Mouse (Mus musculus) ovary, adult 18-20 months (tissue): ENCODE measurements around the gene Gtf2b.

Experiments
- DNase-seq: peaks from one replicate; pipeline ENCODE4 v3.0.0; 2022; ENCODE audit warnings: low spot score, mixed read lengths

Gene Gtf2b

GRCm38 (mm10) chr3:142764995-142765777 is at the start of gene Gtf2b:
Gtf2b (plus strand) TSS chr3:142765045.
- peak; percentile 89 for DNase-seq

GRCm38 (mm10) chr3:142725481-142725880 is 39.4 kb upstream of the Gtf2b start:
- no peak for DNase-seq

GRCm38 (mm10) chr3:142725969-142726672 is 38.7 kb upstream of the Gtf2b start:
- no peak for DNase-seq

- DNase-seq: no peak
These were observed 30.6 kb upstream of the Gtf2b start for GRCm38 (mm10) chr3:142734291-142734690.

- no peak for DNase-seq
These were observed 23.9 kb upstream of the Gtf2b start for GRCm38 (mm10) chr3:142740896-142741295.

- DNase-seq: no peak
These were observed 20.6 kb upstream of the Gtf2b start for GRCm38 (mm10) chr3:142743973-142744898.

- no peak for DNase-seq
These were observed 19.8 kb upstream of the Gtf2b start for GRCm38 (mm10) chr3:142745076-142745475.

- no peak for DNase-seq
These were observed 17.2 kb upstream of the Gtf2b start for GRCm38 (mm10) chr3:142747673-142748072.

GRCm38 (mm10) chr3:142749131-142749530 is 15.7 kb upstream of the Gtf2b start:
- no peak for DNase-seq

GRCm38 (mm10) chr3:142755132-142755867 is 9.5 kb upstream of the Gtf2b start:
- no peak for DNase-seq

- DNase-seq: no peak
These were observed 7.0 kb upstream of the Gtf2b start for GRCm38 (mm10) chr3:142757841-142758240.

GRCm38 (mm10) chr3:142758593-142758992 is 6.3 kb upstream of the Gtf2b start:
- no peak for DNase-seq

- no peak for DNase-seq
These were observed 4.5 kb upstream of the Gtf2b start for GRCm38 (mm10) chr3:142760356-142760755.

- DNase-seq: no peak
These were observed 927 bp downstream of the Gtf2b start for GRCm38 (mm10) chr3:142765778-142766165.

GRCm38 (mm10) chr3:142768498-142768897 is 3.7 kb downstream of the Gtf2b start:
- DNase-seq: no peak

- no peak for DNase-seq
These were observed 5.7 kb downstream of the Gtf2b start for GRCm38 (mm10) chr3:142770518-142770917.

- DNase-seq: no peak
These were observed 8.8 kb downstream of the Gtf2b start for GRCm38 (mm10) chr3:142773538-142774191.

- DNase-seq: no peak
These were observed 12.4 kb downstream of the Gtf2b start for GRCm38 (mm10) chr3:142777227-142777626.

- DNase-seq: no peak
These were observed 21.7 kb downstream of the Gtf2b start for GRCm38 (mm10) chr3:142786423-142787072.

- no peak for DNase-seq
These were observed 30.7 kb downstream of the Gtf2b start for GRCm38 (mm10) chr3:142795587-142795986.

GRCm38 (mm10) chr3:142811582-142811981 is 46.7 kb downstream of the Gtf2b start:
- no peak for DNase-seq
